Mouse (Mus musculus) kidney, adult 2 months (tissue): ENCODE data around the gene Gcnt3. TPM values are rescaled to one million over a fixed set of nuclear protein-coding genes. Genes with fewer than 3 reads are reported as not detected.

Source experiments
- DNase-seq: peaks from one replicate; pipeline ENCODE4 v3.0.0; 2021
- H3K27ac ChIP-seq: fragments of 200-500 bp; 2 replicates; pipeline ENCODE4 v1.5.1; 2012; ENCODE audit warnings: low read depth, low read length, control low read depth, inconsistent platforms; ENCODE audit not compliant: insufficient read depth
- H3K27me3 ChIP-seq: fragments of 200-500 bp; replicated peaks from 2 replicates; pipeline ENCODE4 v1.6.1; 2012; ENCODE audit warnings: mild to moderate bottlenecking, moderate library complexity, low read length, inconsistent platforms; ENCODE audit not compliant: control insufficient read depth, insufficient read depth
- H3K36me3 ChIP-seq: fragments of 200-500 bp; 2 replicates; pipeline ENCODE4 v1.6.1; 2012; ENCODE audit warnings: mild to moderate bottlenecking, moderate library complexity, low read length, inconsistent platforms; ENCODE audit not compliant: control insufficient read depth, insufficient read depth
- H3K4me1 ChIP-seq: fragments of 200-500 bp; 2 replicates; pipeline ENCODE4 v1.6.1; 2011; ENCODE audit warnings: low read length; ENCODE audit not compliant: control insufficient read depth, insufficient read depth
- H3K4me3 ChIP-seq: fragments of 200-500 bp; 2 replicates; pipeline ENCODE4 v1.5.1; 2011; ENCODE audit warnings: mild to moderate bottlenecking, low read depth, low read length, control low read depth; ENCODE audit not compliant: insufficient read depth
- CTCF ChIP-seq: fragments of 200-500 bp; conservative IDR thresholded peaks from 2 replicates; pipeline ENCODE4 v1.5.1; 2011; ENCODE audit warnings: low read depth, mild to moderate bottlenecking, control low read depth, low read length, moderate library complexity, mixed read lengths; ENCODE audit not compliant: insufficient read depth, insufficient read length
- POLR2A ChIP-seq: fragments of 200-500 bp; IDR thresholded peaks from one replicate; pipeline ENCODE4 v1.6.1; 2011; ENCODE audit warnings: low read depth, low read length, control low read depth
- WGBS: fragments of 180-500 bp; shearing (Covaris S2); methylation state at CpG from one replicate; pipeline ENCODE4 v1.1.7; 2018; 5-methylcytosine and 5-hydroxymethylcytosine counted together
- polyA plus RNA-seq: library from polyadenylated mRNA; depleted of rRNA; stranded (reverse); fragments of >200 nt; gene quantifications from 2 replicates; pipeline ENCODE4 v1.2.3, GENCODE M21; 2012; rRNA removed

Gene Gcnt3
- polyA plus RNA-seq = 0.30 and 0.31 TPM in 2 replicates

DNA sequence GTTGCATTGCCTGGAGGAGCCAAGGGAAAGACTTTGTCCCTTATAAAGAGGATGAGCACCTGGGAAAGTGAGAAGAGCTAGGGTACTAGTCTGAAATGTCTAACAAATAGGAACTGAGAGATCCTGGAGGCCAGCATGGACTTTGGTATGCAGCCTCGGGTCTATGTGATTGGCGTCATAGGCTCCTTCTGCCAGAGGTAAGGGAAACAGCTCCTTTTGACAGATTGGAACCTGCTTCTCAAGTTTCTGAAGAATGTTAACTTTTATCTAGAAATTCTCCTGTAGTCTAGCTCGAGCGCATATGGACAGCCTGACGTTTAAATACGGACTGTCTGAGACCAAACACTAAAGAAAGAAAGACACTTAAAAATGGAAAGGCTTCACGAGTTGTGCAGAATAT lies at the start of gene Gcnt3:
Gene Gcnt3 (minus strand): TSS at position 101 of the 400 bp plus-strand sequence.
- DNase-seq = no peak

DNA sequence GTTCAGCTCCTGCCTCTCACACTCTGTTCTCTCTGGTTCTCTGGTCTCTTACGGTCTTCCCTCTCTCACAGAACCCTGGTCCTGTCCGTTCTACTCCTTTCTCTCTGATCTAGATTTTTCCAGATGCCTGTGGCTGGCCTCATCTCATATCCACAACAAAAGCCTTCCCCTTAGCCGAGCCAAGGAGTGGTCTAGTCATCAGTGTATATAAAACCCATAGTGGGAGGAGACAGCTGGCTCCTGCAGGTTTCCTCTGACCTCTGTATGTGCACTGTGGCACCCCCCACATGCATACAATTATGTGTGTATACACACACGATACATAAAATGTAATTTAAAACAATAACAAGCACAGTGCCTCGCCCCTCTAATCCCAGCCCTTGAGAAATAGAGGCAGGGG lies 49.5 kb upstream of the Gcnt3 start:
- DNase-seq = no peak
- no peak for TF ChIP-seq POLR2A
- no peak for TF ChIP-seq CTCF
- Histone ChIP-seq H3K36me3 (no peaks in the 10 kb centered on the region), H3K27ac (no peak overlapping the region), H3K4me3 (no peak overlapping the region), H3K4me1 (no peaks in the 10 kb centered on the region), H3K27me3 (no peaks in the 10 kb centered on the region)
- WGBS = 77% methylated on average over 5 of the region's 5 CpGs

More for the DNA sequence above, at the start of gene Gcnt3:
- no peaks in the 10 kb centered on the region for H3K36me3 ChIP-seq
- no peak for TF ChIP-seq CTCF
- no peak for TF ChIP-seq POLR2A
- H3K27ac ChIP-seq = no peak within 1 kb of the TSS
- no peaks in the 10 kb centered on the region for H3K27me3 ChIP-seq
- no peak within 1 kb of the TSS for H3K4me3 ChIP-seq
- H3K4me1 ChIP-seq = no peaks in the 10 kb centered on the region; the same call in 1 of the 2 replicates
- WGBS = 81% methylated on average over 7 of the region's 7 CpGs

DNA sequence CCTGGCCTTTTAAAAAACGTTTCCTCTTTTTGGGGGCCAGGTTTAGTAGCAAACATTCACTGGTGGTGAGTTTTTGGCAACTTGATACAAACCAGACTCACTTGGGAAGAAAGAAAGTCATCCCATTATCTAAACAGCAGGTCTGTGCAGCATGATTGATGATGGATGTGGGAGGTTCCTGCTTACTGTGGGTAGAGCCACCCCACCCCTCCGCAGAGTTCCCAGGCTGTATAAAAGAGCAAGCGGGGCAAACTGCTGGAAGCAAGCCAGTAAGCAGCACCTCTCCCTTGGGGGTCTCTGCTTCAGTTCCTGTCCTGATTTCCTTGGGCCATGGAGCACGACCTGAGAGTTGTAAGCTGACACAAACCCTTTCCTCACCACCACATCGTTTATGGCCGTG lies 48.2 kb upstream of the Gcnt3 start:
- no peak overlapping the region for H3K27ac ChIP-seq
- no peaks in the 10 kb centered on the region for H3K27me3 ChIP-seq
- H3K36me3 ChIP-seq = no peaks in the 10 kb centered on the region
- TF ChIP-seq POLR2A (no peak), CTCF (no peak)
- DNase-seq = no peak
- 16% methylated on average over 6 of the region's 6 CpGs for whole genome bisulfite sequencing
- no peaks in the 10 kb centered on the region for H3K4me1 ChIP-seq
- H3K4me3 ChIP-seq = no peak overlapping the region

DNA sequence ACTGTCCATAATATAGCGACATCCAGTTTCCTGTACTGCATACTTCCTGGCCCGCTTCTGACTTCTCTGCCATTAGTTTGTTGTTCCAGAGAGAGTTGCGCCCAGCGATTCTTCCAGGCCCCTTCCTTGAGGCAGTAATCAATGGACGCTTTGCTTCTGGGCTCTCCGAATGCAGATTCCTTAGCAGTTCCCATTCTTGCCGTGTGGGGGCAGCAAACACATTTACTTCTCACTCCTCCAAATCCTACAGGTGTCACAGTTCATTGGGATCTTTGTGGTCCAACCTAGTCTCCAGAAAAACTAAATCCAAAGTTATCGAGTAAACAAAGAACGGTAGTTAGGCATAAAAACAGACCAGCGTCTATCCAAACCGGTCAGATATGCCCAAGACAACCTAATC lies 46.2 kb upstream of the Gcnt3 start:
- peak; percentile 60 for TF ChIP-seq CTCF
- no peak for TF ChIP-seq POLR2A
- Histone ChIP-seq H3K27ac (no peak overlapping the region), H3K4me1 (no peaks in the 10 kb centered on the region), H3K27me3 (no peaks in the 10 kb centered on the region), H3K4me3 (no peak overlapping the region), H3K36me3 (no peaks in the 10 kb centered on the region)
- 66% methylated on average over 11 of the region's 11 CpGs for WGBS
- peak; percentile 66 for DNase-seq

DNA sequence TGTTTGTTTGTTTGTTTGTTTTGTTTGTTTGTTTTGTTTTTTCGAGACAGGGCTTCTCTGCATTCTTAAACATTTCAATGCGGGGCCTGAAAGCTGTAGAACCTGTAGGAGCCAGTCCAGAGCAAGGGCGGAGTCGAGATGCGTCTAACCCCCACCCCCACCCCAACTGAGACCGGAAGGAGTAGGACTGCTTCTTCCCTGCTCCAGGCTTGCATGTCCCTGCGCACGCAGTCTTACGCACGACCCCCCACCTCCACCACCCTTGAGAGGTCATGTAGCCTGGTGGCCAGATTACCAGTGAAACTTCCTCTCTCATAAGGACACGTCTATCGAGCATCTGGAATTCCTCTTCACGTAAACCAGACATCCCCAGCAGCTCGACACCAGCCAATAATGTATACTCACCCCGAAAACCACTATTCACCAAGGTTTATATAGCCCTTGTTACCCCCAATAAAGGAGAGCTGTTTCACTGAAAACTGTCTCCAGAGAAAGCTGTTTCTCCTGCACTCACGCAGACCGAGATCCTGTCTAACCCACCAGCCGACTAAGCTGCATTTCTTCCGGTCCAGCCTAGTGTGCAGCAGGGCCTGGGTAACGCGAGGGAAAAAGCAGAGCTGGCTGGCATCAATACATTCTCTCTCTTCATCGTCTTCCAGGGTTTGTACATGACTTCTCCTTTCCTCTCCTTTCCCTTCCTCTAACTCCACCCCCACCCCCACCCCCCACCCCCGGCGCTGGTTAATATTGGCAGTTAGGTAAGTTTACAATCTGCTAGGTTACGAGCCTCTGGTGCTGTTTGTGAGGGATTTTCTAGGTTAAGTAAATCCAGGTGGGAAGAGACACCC lies 44.7 kb upstream of the Gcnt3 start:
- TF ChIP-seq POLR2A = no peak
- TF ChIP-seq CTCF = no peak
- Histone ChIP-seq H3K36me3 (no peaks in the 10 kb centered on the region), H3K4me1 (no peaks in the 10 kb centered on the region), H3K27me3 (no peaks in the 10 kb centered on the region), H3K27ac (no peak overlapping the region), H3K4me3 (no peak overlapping the region; the same call in 1 of the 2 replicates)
- whole genome bisulfite sequencing = 58% methylated on average over 25 of the region's 25 CpGs
- DNase-seq = no peak

DNA sequence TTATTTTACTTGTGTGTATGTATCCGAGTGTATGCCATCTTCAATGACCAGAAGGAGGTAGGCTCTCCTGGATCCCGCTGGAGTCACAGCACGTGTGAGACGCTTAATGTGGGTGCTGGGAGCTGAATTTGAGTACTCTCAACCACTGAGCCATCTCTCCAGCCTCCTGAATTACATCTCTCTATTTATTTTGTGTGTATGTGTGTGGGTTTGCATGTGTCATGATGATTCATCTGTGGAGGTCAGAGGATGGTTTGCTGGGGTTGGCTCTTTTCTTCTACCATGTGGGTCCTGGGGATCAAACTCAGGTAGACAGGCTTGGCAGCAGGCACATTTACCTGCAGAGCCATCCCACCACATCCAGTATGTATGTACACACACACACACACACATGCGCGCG lies 43.9 kb upstream of the Gcnt3 start:
- DNase-seq = no peak
- H3K27me3 ChIP-seq = no peaks in the 10 kb centered on the region
- no peaks in the 10 kb centered on the region for H3K4me1 ChIP-seq
- 90% methylated on average over 7 of the region's 7 CpGs for WGBS
- H3K4me3 ChIP-seq = no peak overlapping the region
- no peaks in the 10 kb centered on the region for H3K36me3 ChIP-seq
- H3K27ac ChIP-seq = no peak overlapping the region
- no peak for TF ChIP-seq CTCF
- TF ChIP-seq POLR2A = no peak

DNA sequence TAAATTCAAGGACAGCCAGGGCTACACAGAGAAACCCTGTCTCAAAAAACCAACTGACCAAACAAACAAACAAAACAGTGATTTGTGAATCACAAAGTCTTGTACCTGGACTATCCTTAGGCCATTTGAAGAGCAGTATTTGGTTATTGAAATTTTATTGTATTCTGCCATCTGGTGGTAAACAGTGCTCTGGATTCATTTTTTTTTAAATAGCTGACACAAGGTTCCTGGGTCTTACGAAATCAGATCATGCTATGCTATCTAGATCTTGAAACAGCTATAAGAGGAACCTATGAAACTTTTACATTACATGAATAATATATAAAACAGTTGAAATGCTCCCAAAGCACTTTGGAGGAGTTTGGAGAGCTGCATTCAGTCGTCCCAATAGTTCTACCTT lies 43.1 kb upstream of the Gcnt3 start:
- TF ChIP-seq POLR2A (no peak), CTCF (0 out of 2 replicates have a peak, but pooled peaks have one; percentile 17)
- Histone ChIP-seq H3K4me1 (no peaks in the 10 kb centered on the region), H3K4me3 (no peak overlapping the region), H3K27ac (no peak overlapping the region), H3K36me3 (no peaks in the 10 kb centered on the region), H3K27me3 (no peaks in the 10 kb centered on the region)
- 58% methylated on average over 2 of the region's 2 CpGs for WGBS
- DNase-seq = peak; percentile 5
